Mouse (Mus musculus): Measurements from ENCODE around the gene Krt12. TPM values are rescaled to one million over a fixed set of nuclear protein-coding genes. Genes with fewer than 3 reads are reported as not detected.

The Krt12 gene
- total RNA-seq, 1 experiment from 2014 or later = not detected

- no peak for ATAC-seq (replicated peaks in 1 of 2; ENCODE audit: insufficient read depth in 1 of 2, low FRiP score in 2 of 2, low TSS enrichment in 1 of 2, low read depth in 1 of 2, poor library complexity in 2 of 2, severe bottlenecking in 2 of 2)
Observed at GRCm38 (mm10) chr11:99414463-99415147, 7.5 kb downstream of the Krt12 start.

GRCm38 (mm10) chr11:99413247-99413646 lies 8.8 kb downstream of the Krt12 start:
- ATAC-seq (replicated peaks in 1 of 2; ENCODE audit: insufficient read depth in 1 of 2, low FRiP score in 2 of 2, low TSS enrichment in 1 of 2, low read depth in 1 of 2, poor library complexity in 2 of 2, severe bottlenecking in 2 of 2) = no peak

GRCm38 (mm10) chr11:99406186-99406585 lies 15.9 kb downstream of the Krt12 start:
- ATAC-seq (replicated peaks in 1 of 2; ENCODE audit: insufficient read depth in 1 of 2, low FRiP score in 2 of 2, low TSS enrichment in 1 of 2, low read depth in 1 of 2, poor library complexity in 2 of 2, severe bottlenecking in 2 of 2) = no peak

GRCm38 (mm10) chr11:99399956-99400549 lies 22.0 kb downstream of the Krt12 start:
- no peak for ATAC-seq (replicated peaks in 1 of 2; ENCODE audit: insufficient read depth in 1 of 2, low FRiP score in 2 of 2, low TSS enrichment in 1 of 2, low read depth in 1 of 2, poor library complexity in 2 of 2, severe bottlenecking in 2 of 2)

- ATAC-seq (replicated peaks in 1 of 2; ENCODE audit: insufficient read depth in 1 of 2, low FRiP score in 2 of 2, low TSS enrichment in 1 of 2, low read depth in 1 of 2, poor library complexity in 2 of 2, severe bottlenecking in 2 of 2) = no peak
Observed at GRCm38 (mm10) chr11:99398832-99399231, 23.2 kb downstream of the Krt12 start.

GRCm38 (mm10) chr11:99398084-99398483 lies 24.0 kb downstream of the Krt12 start:
- no peak for ATAC-seq (replicated peaks in 1 of 2; ENCODE audit: insufficient read depth in 1 of 2, low FRiP score in 2 of 2, low TSS enrichment in 1 of 2, low read depth in 1 of 2, poor library complexity in 2 of 2, severe bottlenecking in 2 of 2)

GRCm38 (mm10) chr11:99396661-99397060 lies 25.4 kb downstream of the Krt12 start:
- no peak for ATAC-seq (replicated peaks in 1 of 2; ENCODE audit: insufficient read depth in 1 of 2, low FRiP score in 2 of 2, low TSS enrichment in 1 of 2, low read depth in 1 of 2, poor library complexity in 2 of 2, severe bottlenecking in 2 of 2)

- ATAC-seq (replicated peaks in 1 of 2; ENCODE audit: insufficient read depth in 1 of 2, low FRiP score in 2 of 2, low TSS enrichment in 1 of 2, low read depth in 1 of 2, poor library complexity in 2 of 2, severe bottlenecking in 2 of 2) = no peak
Observed at GRCm38 (mm10) chr11:99396034-99396433, 26.0 kb downstream of the Krt12 start.

- ATAC-seq (replicated peaks in 1 of 2; ENCODE audit: insufficient read depth in 1 of 2, low FRiP score in 2 of 2, low TSS enrichment in 1 of 2, low read depth in 1 of 2, poor library complexity in 2 of 2, severe bottlenecking in 2 of 2) = no peak
Observed at GRCm38 (mm10) chr11:99392492-99392891, 29.6 kb downstream of the Krt12 start.

GRCm38 (mm10) chr11:99391375-99391774 lies 30.7 kb downstream of the Krt12 start:
- ATAC-seq (replicated peaks in 1 of 2; ENCODE audit: insufficient read depth in 1 of 2, low FRiP score in 2 of 2, low TSS enrichment in 1 of 2, low read depth in 1 of 2, poor library complexity in 2 of 2, severe bottlenecking in 2 of 2) = no peak

GRCm38 (mm10) chr11:99390866-99391265 lies 31.2 kb downstream of the Krt12 start:
- ATAC-seq (replicated peaks in 1 of 2; ENCODE audit: insufficient read depth in 1 of 2, low FRiP score in 2 of 2, low TSS enrichment in 1 of 2, low read depth in 1 of 2, poor library complexity in 2 of 2, severe bottlenecking in 2 of 2) = no peak

- ATAC-seq (replicated peaks in 1 of 2; ENCODE audit: insufficient read depth in 1 of 2, low FRiP score in 2 of 2, low TSS enrichment in 1 of 2, low read depth in 1 of 2, poor library complexity in 2 of 2, severe bottlenecking in 2 of 2) = no peak
Observed at GRCm38 (mm10) chr11:99389264-99389663, 32.8 kb downstream of the Krt12 start, which contains the start of gene Krt10. TSS of gene Krt10 (minus strand) at chr11:99389364.

GRCm38 (mm10) chr11:99388661-99389060 lies 33.4 kb downstream of the Krt12 start:
- no peak for ATAC-seq (replicated peaks in 1 of 2; ENCODE audit: insufficient read depth in 1 of 2, low FRiP score in 2 of 2, low TSS enrichment in 1 of 2, low read depth in 1 of 2, poor library complexity in 2 of 2, severe bottlenecking in 2 of 2)

GRCm38 (mm10) chr11:99385813-99386721 lies 36.0 kb downstream of the Krt12 start:
- peak; percentile 78 to 87 for ATAC-seq (replicated peaks in 1 of 2; ENCODE audit: insufficient read depth in 1 of 2, low FRiP score in 2 of 2, low TSS enrichment in 1 of 2, low read depth in 1 of 2, poor library complexity in 2 of 2, severe bottlenecking in 2 of 2)

GRCm38 (mm10) chr11:99379568-99379967 lies 42.5 kb downstream of the Krt12 start:
- peak; percentile 58 to 71; a peak in 3 of 4 replicates for ATAC-seq (replicated peaks in 1 of 2; ENCODE audit: insufficient read depth in 1 of 2, low FRiP score in 2 of 2, low TSS enrichment in 1 of 2, low read depth in 1 of 2, poor library complexity in 2 of 2, severe bottlenecking in 2 of 2)

- no peak for ATAC-seq (replicated peaks in 1 of 2; ENCODE audit: insufficient read depth in 1 of 2, low FRiP score in 2 of 2, low TSS enrichment in 1 of 2, low read depth in 1 of 2, poor library complexity in 2 of 2, severe bottlenecking in 2 of 2)
Observed at GRCm38 (mm10) chr11:99374803-99375202, 47.3 kb downstream of the Krt12 start, which contains the start of gene Krt28. TSS of gene Krt28 (minus strand) at chr11:99374903.

GRCm38 (mm10) chr11:99369853-99370451 lies 52.1 kb downstream of the Krt12 start:
- ATAC-seq (replicated peaks in 1 of 2; ENCODE audit: insufficient read depth in 1 of 2, low FRiP score in 2 of 2, low TSS enrichment in 1 of 2, low read depth in 1 of 2, poor library complexity in 2 of 2, severe bottlenecking in 2 of 2) = no peak

Data from hematopoietic stem cell, adult 5-6 weeks (primary cell).